7 mouse cellular contexts compared by ENCODE assay signal in genomic region chr10:62885969-62886798, GRCm38 (mm10). TPM values are rescaled to one million over a fixed set of nuclear protein-coding genes. Genes with fewer than 3 reads are reported as not detected.
DNase-seq lines count a peak whose midpoint lies in the region; ATAC-seq lines count a peak whose summit lies in the region.

No protein-coding gene starts in this region.

- H3K4me1 ChIP-seq in embryonic facial prominence, embryonic 10.5 days = peaks cover 24% of the 10 kb centered on the region
- peaks cover 30% of the 10 kb centered on the region for H3K4me1 ChIP-seq in hindbrain, embryonic 13.5 days (replicated peaks)
- peaks cover 10% of the 10 kb centered on the region; the same call in 1 of the 2 replicates for H3K4me1 ChIP-seq in lung, embryonic 15.5 days

- no peaks in the 10 kb centered on the region for H3K36me3 ChIP-seq in embryonic facial prominence, embryonic 10.5 days (replicated peaks)
- H3K36me3 ChIP-seq in hindbrain, embryonic 13.5 days = no peaks in the 10 kb centered on the region
- no peaks in the 10 kb centered on the region for H3K36me3 ChIP-seq in lung, embryonic 15.5 days

- no peaks in the 10 kb centered on the region for H3K9me3 ChIP-seq in embryonic facial prominence, embryonic 10.5 days
- no peaks in the 10 kb centered on the region for H3K9me3 ChIP-seq in hindbrain, embryonic 13.5 days
- H3K9me3 ChIP-seq in lung, embryonic 15.5 days = no peaks in the 10 kb centered on the region

- under 1% methylated on average over 38 of the region's 38 CpGs for WGBS in embryonic facial prominence, embryonic 10.5 days
- under 1% methylated on average over 38 of the region's 38 CpGs for WGBS in hindbrain, embryonic 13.5 days
- WGBS in lung, embryonic 15.5 days = under 1% methylated on average over 38 of the region's 38 CpGs

- peak overlapping the region; percentile 71 for H3K9ac ChIP-seq in hindbrain, embryonic 13.5 days
- peak overlapping the region; percentile 56 for H3K9ac ChIP-seq in lung, embryonic 15.5 days

- H3K27ac ChIP-seq in embryonic facial prominence, embryonic 10.5 days (replicated peaks) = peak overlapping the region; percentile 89
- H3K27ac ChIP-seq in hindbrain, embryonic 13.5 days = no peak overlapping the region
- peak overlapping the region; percentile 49 for H3K27ac ChIP-seq in lung, embryonic 15.5 days

- H3K4me3 ChIP-seq in embryonic facial prominence, embryonic 10.5 days = peak overlapping the region; percentile 80
- peak overlapping the region; percentile 54 for H3K4me3 ChIP-seq in hindbrain, embryonic 13.5 days
- H3K4me3 ChIP-seq in lung, embryonic 15.5 days = peak overlapping the region; percentile 66

- ATAC-seq in hindbrain, embryonic 13.5 days (ENCODE audit: low FRiP score) = peak; percentile 53
- peak; percentile 75 for ATAC-seq in lung, embryonic 15.5 days (ENCODE audit: borderline replicate concordance, extremely low read depth, low FRiP score, low TSS enrichment)

- peaks cover 14% of the 10 kb centered on the region; the same call in 1 of the 2 replicates for H3K27me3 ChIP-seq in embryonic facial prominence, embryonic 10.5 days (replicated peaks; ENCODE audit: low read depth, poor library complexity, severe bottlenecking)
- H3K27me3 ChIP-seq in hindbrain, embryonic 13.5 days = peaks cover 29% of the 10 kb centered on the region
- H3K27me3 ChIP-seq in lung, embryonic 15.5 days = no peaks in the 10 kb centered on the region

- peak; percentile 9 for DNase-seq in urinary bladder, postnatal 14 days (ENCODE audit: low spot score)
- DNase-seq in urinary bladder, postnatal 25 days (ENCODE audit: low spot score) = no peak
- peak; percentile 68 for DNase-seq in embryonic facial prominence, embryonic 10.5 days (ENCODE audit: low spot score)
- DNase-seq in retina, postnatal 1 day = peak; percentile 55
- no peak for DNase-seq in spleen, postnatal 4 days (ENCODE audit: low spot score in 2 of 2)

- peak overlapping the region; percentile 92 for H3K4me2 ChIP-seq in hindbrain, embryonic 13.5 days
- peak overlapping the region; percentile 93 for H3K4me2 ChIP-seq in lung, embryonic 15.5 days

RNA-seq across cellular contexts. Expression of gene Tet1, which starts 22.6 kb away (rescaled TPM):
- 28.9 and 34.5 TPM in 2 replicates for polyA plus RNA-seq in embryonic facial prominence, embryonic 10.5 days (2016; fragmentation: Nextera tagmentation; extraction: Ambion mirVana)
- polyA plus RNA-seq in hindbrain, embryonic 13.5 days (2015; fragmentation: Nextera tagmentation; extraction: Ambion mirVana) = 35.1 and 35.8 TPM in 2 replicates
- 27.7 and 28.5 TPM in 2 replicates for polyA plus RNA-seq in lung, embryonic 15.5 days (2015; fragmentation: Nextera tagmentation; extraction: Ambion mirVana)

RNA-seq across cellular contexts. Expression of gene Slc25a16, which starts 34.2 kb away (rescaled TPM):
- polyA plus RNA-seq in embryonic facial prominence, embryonic 10.5 days (2016; fragmentation: Nextera tagmentation; extraction: Ambion mirVana) = 8.1 and 9.4 TPM in 2 replicates
- polyA plus RNA-seq in hindbrain, embryonic 13.5 days (2015; fragmentation: Nextera tagmentation; extraction: Ambion mirVana) = 13.9 and 14.5 TPM in 2 replicates
- polyA plus RNA-seq in lung, embryonic 15.5 days (2015; fragmentation: Nextera tagmentation; extraction: Ambion mirVana) = 14.8 and 15.7 TPM in 2 replicates

Comparison
In these comparisons a context has a peak if more than half of its experiments do, and no peak if none do; other contexts are left out.
1. DNase-seq: peak in urinary bladder, postnatal 14 days (single experiment), embryonic facial prominence, embryonic 10.5 days (single experiment) and retina, postnatal 1 day (single experiment); none in urinary bladder, postnatal 25 days (single experiment) and spleen, postnatal 4 days (0 of 2).
2. Peak in every context shown above with its lines, with median percentiles within 50 percentile points of each other: H3K4me3 ChIP-seq.